Mouse (Mus musculus) brain, embryonic 14.5 days (tissue): ENCODE measurements around the gene Stam2.

Experiments
- CTCF ChIP-seq: fragments of 200-500 bp; IDR thresholded peaks from 2 replicates; pipeline ENCODE4 v1.5.1; 2012; ENCODE audit warnings: inconsistent platforms, mild to moderate bottlenecking, moderate library complexity, borderline replicate concordance; ENCODE audit not compliant: insufficient read depth, insufficient read length; ENCODE audit errors: extremely low read depth
- POLR2A ChIP-seq: fragments of 200-500 bp; IDR thresholded peaks from 2 replicates; pipeline ENCODE4 v1.6.1; 2012; ENCODE audit warnings: mild to moderate bottlenecking, inconsistent platforms, borderline replicate concordance; ENCODE audit not compliant: poor library complexity, insufficient read depth, insufficient read length, severe bottlenecking; ENCODE audit errors: extremely low read depth

GRCm38 (mm10) chr2:52694604-52695003, 47.5 kb downstream of the Stam2 start:
- TF ChIP-seq CTCF (no peak), POLR2A (no peak)
